28 mouse cellular contexts compared by ENCODE assay signal in the genomic region with DNA sequence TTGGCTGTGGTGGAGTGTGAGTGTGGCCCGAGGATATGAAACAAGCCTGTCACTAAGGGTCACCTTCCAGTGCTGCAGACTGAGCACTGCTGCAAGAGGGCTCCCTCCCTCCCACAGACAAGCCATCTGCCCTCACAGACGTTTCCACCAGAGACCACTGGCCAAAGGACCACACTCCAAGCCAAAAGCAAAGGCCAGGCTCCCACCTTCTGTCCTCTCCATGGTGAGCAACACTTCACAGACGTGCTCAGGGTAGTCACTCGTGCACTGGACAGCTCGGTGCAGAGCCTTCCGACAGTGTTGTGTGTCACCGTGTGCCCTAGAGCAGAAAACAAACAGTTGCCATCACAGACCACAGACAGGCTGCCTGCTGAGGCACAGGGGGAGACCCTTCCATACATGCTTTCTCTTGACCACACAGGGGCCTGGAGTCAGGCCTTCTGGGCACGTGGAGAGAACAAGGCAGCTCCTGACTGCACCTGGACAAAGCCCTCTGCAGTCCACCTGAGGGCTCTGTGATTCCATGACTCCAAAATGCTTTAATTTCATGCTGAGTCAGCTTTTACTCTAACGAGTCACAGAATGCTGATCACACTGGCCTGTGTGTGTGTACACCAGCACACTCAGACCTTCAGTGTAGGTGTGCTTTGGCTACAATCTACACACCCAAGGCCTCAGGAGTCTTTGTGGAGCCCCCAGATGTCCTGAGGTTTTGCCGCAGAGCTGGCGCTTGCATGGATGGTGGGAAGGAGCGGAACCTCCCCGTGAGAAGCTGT. TPM values are rescaled to one million over a fixed set of nuclear protein-coding genes. Genes with fewer than 3 reads are reported as not detected.
"Had no signal": no experiment of that assay in that cellular context is flagged by ENCODE, and none has a peak within 500 bp of the region (broad histone marks: within the 10 kb centered on the region; RNA-seq: fewer than 3 reads in every experiment).

No protein-coding gene starts in this region.

- H3K4me2 ChIP-seq: liver, embryonic 13.5 days; midbrain, embryonic 13.5 days had no signal

- ATAC-seq: midbrain, embryonic 13.5 days; midbrain, embryonic 16.5 days had no signal

- H3K27me3 ChIP-seq: liver, embryonic 13.5 days; midbrain, embryonic 13.5 days had no signal

- DNase-seq: kidney, postnatal 14 days; kidney, postnatal 4 days; liver, embryonic 13.5 days; lung, adult 2 months; thymus, adult 18-20 months; thymus, postnatal 36 days had no signal

- H3K9me3 ChIP-seq: liver, embryonic 13.5 days; midbrain, embryonic 10.5 days; midbrain, embryonic 13.5 days had no signal

- H3K27ac ChIP-seq: liver, embryonic 13.5 days; macrophage; midbrain, embryonic 10.5 days; midbrain, embryonic 13.5 days had no signal

- H3K4me1 ChIP-seq: liver, embryonic 13.5 days; midbrain, embryonic 10.5 days; midbrain, embryonic 13.5 days had no signal

- H3K4me3 ChIP-seq: liver, embryonic 13.5 days; midbrain, embryonic 10.5 days; midbrain, embryonic 13.5 days; myocyte had no signal

- H3K9ac ChIP-seq: liver, embryonic 13.5 days; midbrain, embryonic 13.5 days had no signal

RNA-seq across cellular contexts. Expression of a gene that starts 24.2 kb away (rescaled TPM):
- total RNA-seq: layer of hippocampus, adult 18-20 months; layer of hippocampus, postnatal 14 days; left cerebral cortex, postnatal 25 days; liver, adult 2 months; megakaryocyte, adult 5-6 weeks; monocyte, adult 5-6 weeks had no signal
- polyA plus RNA-seq: kidney, embryonic 16.5 days; limb, embryonic 11.5 days; limb, embryonic 14.5 days; liver, adult 2 months; liver, embryonic 13.5 days; liver, embryonic 16.5 days; lung, adult 2 months; lung, embryonic 16.5 days; macrophage; midbrain, embryonic 10.5 days; midbrain, embryonic 13.5 days; midbrain, embryonic 16.5 days; myocyte; neural tube, embryonic 11.5 days; neural tube, embryonic 14.5 days; small intestine, adult 2 months; spleen, adult 2 months; stomach, embryonic 16.5 days; urinary bladder, adult 2 months had no signal

RNA-seq across cellular contexts. Expression of a gene that starts 51.6 kb away (rescaled TPM):
- total RNA-seq: monocyte, adult 5-6 weeks had no signal
- polyA plus RNA-seq: macrophage had no signal
